Mouse (Mus musculus): ENCODE results near the gene Prcp. TPM values are rescaled to one million over a fixed set of nuclear protein-coding genes. Genes with fewer than 3 reads are reported as not detected.

Gene Prcp
- polyA plus RNA-seq, 1 experiment: 34.5 TPM

DNA sequence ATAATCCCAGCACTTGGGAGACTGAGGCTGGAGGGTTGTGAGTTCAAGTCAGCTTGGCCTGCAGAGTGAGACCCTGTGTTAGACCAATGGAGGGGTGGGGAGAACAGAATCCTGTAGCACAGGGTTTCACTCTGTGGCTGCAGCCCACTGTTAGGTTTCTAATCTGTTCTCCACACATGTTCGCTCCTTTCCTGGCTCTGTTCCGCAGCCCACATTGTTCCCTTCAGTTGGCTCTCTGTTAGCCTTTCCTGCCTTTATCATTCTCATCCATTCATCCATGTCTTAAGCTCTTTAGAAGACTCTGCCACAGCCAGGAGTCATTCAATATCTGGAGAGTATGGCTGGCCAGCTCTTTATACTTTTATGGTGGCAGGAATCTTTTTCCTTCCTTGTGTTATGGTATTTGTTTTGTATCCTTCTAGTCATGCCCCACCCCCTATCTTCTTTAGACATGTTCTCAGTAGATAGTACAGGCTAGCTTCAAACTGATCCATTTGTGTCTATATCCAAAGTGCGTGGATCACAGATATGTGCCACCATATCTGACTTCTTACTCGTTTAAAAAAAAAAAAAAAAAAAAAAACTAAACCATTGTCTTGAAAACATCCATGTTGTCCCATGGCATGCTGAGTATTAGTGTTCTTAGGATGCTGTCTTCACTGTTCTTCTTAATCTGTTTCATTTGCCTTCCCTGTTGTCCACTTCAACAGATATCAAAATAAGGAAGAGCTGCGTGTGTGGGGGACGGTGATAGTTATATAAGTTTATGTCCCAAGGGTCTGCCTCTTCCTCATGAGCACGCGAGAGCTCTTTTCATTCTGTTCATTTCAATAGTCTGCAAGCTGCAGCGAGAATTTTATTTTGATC, 9.8 kb downstream of the Prcp start:
- no peak for TF ChIP-seq GATA1 (IDR thresholded peaks at IDR 0.05; ENCODE audit: low read length)

DNA sequence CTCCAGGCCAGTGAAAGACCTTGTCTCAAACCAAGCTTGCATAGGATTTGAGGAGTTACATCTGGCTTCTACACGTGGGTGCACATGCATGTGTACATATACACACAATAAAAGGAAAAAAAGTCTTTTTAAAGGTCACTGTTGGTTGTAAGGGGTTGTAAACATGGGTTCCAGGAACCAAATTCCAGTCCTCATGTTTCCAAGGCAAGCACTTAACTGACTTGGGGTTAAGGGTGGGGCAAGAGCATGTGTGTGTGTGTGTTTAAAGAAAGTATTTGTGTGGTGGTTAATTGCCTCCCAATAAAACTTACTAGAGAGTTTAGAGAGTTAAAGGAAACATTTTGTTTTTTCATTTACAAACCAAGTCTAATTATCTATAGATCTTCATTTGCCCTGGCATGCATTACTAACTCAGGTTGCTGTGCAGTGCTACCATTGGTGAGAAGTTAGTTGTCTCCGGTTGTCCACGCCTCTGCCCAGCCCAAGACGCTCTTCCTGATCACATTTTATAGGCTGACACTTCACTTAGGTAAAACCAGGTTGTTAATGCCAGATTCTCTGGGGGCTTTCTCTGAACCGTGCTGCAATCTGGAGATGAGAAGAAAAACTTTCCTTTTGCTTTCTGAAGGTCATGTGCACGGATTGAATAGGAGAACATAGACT, 10.9 kb downstream of the Prcp start:
- TF ChIP-seq GATA1 (IDR thresholded peaks at IDR 0.05; ENCODE audit: low read length): no peak

DNA sequence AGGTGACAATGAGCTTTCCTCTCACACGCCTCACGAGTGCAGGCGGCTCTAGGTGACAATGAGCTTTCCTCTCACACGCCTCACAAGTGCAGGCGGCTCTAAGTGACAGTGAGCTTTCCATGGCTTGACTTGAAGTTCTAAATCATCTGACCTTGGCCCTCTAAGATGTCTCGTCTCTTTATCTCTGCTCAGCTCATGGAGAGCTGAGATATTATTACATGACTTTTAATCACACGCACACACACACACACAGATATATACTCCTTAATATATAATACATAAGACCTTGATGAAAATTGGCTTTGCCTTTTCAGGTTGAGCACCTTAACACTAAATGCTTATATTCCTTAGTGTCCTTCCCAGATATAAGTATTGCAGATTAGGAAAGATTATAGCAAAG, 12.5 kb downstream of the Prcp start:
- TF ChIP-seq GATA1 (IDR thresholded peaks at IDR 0.05; ENCODE audit: low read length): no peak

DNA sequence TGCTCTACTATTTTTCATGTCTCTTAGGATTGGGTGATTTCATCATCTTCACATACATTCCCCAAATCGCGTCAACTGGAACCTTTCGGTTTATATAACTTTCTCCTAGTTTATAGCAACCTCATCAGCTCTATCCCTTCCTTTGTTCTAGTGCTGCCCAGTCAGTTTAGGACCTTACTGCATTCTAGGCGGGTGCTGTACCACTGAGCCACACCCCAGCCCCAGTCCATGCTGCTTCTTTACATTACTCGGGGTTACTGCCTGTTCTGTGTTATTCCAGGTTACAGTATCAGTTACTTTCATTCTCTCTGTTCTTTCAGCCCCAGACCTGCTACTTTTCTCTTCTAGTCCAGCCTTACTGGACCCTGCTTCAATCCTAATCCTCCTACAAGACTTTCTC, 13.0 kb downstream of the Prcp start:
- no peak for TF ChIP-seq GATA1 (IDR thresholded peaks at IDR 0.05; ENCODE audit: low read length)

DNA sequence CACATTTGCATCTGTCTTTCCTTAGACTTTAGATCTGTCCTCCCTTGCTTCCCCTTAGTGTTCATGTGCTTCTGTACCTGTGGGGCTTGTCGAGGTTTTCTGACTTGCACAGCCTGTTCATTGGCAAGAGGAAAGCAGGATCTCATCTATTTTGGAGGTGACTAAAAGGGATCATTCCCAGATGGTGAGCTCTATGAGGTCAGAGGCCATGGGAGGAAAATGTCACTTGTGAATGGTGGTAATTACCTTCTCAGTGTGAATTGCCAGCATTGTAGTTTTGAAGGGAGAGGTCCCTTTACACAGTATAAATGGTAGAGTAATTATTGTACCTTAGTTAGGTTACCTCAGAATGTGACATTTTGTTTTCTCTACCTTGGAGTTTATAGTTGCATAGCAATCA, 15.9 kb downstream of the Prcp start:
- TF ChIP-seq GATA1 (IDR thresholded peaks at IDR 0.05; ENCODE audit: low read length): no peak

DNA sequence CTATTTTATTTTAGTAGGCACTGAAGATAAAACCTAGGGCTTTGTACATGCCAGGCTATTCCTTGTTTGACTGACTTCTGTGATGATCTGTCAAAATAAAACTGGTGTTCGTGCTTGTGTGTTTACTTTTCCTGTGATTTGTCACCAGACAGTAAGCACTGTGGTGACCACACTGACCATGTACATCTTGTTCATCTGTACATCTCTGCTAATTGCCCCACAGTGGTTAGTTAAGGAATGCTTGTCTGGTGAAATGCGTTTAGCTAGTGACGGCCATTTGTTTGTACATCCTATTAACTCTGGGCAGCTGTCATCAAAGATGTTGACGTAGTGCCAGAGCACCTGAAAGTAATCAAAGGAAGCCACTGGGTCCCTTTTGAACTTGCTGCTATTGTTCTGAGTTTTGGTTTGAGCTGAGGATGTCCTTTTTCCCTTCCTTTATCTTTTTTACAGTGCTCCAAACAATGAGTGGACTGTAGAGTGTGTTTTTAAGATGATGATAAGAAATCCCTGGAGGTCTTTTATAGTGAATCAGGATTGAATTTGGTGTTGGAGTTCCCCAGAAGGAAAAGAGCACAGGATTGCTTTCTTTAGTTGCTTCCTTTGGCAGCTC, 16.5 kb downstream of the Prcp start:
- TF ChIP-seq GATA1 (IDR thresholded peaks at IDR 0.05; ENCODE audit: low read length): no peak

DNA sequence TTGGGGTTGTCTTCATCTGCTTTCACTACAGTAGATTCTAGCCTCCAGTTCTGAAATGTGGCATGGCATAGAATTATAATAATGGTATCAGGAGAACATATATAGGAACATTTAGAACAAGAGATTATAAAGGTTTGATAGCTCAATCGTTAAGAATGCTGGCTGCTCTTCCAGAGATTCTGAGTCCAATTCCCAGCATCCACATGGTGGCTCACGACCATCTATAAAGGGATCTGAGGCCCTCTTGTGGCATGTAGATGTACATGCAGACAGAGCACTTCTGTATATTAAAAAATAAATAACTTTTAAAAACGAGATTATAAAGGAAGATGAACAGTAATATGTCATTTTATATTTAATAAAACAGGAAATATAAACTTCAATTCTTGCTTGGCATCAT, 19.2 kb downstream of the Prcp start:
- TF ChIP-seq GATA1 (IDR thresholded peaks at IDR 0.05; ENCODE audit: low read length): no peak

DNA sequence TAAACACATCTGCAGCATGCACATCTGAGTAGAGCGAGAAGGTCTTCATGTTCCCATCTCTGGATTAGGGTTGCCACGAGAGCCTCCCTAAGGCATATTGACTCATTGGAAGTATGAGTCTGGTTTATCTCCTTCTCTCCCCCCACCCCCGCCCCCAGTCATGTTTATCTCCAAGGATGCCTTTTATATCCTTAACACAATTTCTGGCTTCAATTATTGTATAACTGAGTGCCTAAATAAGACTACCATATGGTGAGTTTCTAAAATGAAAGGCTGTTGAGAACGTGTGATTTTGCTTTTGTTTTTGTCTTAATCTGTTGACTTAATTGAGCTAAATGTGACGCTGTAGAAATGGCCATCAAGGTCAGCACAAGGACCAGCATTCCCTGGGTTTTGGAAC, 21.8 kb downstream of the Prcp start:
- no peak for TF ChIP-seq GATA1 (IDR thresholded peaks at IDR 0.05; ENCODE audit: low read length)

DNA sequence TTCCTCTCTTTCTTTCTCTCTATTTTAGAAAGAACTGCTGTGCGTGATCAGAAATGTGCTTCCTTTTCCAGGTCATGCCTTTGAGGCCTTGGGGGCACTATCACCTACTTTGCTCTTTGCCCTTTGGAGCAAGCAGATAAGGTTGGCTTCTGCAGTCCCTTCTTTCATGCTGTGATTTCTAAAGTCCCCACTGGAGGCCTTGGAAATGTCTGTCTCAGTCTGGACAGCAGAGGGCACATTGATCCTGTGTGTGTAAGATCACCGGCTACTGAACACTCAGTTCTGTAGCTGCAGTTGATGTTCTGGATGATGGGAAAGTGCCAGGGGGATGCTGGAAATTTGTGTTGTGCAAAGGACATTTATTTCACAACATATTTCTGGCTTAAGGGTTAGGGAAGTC, 22.8 kb downstream of the Prcp start:
- no peak for TF ChIP-seq GATA1 (IDR thresholded peaks at IDR 0.05; ENCODE audit: low read length)

DNA sequence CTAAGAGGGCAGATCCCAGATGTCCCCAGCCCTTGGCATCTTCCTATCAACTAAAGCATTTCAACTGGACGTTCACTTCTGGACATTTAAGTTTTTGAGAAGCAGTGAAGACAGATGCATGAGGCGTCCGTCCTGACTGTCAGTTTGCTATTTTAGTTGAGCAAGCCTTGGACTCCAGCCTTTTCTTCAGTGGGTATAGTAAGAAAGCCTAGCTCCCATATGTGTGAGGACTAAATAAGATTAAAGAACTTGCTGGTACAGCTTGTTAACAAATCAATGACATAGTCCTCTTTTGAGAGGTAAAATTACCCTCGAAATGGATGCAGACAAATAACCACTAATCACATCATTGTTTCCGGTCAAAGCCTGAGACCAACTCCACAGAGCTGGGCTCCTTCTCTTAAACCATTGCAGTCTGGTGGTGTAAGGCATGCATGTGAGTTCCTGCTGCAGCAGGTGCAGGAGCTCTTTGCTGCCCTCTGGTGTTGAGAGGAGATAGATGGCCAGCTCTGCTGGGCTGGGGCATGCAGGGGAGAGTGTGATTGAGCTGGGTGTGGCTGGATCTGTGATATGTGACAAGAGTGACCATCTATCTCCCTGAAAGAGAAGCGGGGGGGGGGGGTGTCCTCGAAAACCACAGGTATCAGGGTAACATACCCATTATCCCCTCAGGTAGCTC, 29.2 kb downstream of the Prcp start:
- TF ChIP-seq GATA1 (IDR thresholded peaks at IDR 0.05; ENCODE audit: low read length): no peak

DNA sequence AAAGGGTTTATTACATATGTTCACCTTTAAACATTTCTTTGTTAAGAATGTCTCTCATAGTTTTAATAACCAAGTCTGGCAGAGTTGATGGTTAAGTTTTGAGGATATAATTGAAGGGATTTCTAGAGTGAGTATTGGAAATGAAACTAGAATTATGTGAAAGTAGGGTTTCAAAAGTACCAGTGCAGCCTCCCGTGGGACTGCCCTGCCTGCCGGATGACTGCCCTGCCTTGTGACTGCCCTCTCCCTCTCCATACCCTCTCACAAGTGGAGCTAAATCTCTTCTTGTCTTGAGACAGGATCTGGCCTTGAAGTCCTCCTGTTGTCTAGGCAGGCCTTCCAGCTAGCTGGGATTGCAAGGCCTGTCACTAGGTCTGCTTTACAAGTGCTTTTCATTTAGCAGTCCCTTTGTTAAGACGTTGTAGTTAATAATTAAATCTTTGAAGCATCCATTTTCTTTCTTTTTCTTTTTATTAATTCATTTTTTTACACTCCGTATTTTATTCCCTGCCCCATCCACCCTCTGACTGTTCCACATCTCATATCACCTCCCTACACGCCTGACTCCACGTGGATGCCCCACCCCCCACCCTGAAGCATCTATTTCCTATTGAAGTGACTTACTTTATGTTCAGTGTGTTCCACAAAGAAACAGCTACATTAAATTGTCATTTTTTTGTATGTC, 46.0 kb downstream of the Prcp start:
- no peak for TF ChIP-seq GATA1 (IDR thresholded peaks at IDR 0.05; ENCODE audit: low read length)

DNA sequence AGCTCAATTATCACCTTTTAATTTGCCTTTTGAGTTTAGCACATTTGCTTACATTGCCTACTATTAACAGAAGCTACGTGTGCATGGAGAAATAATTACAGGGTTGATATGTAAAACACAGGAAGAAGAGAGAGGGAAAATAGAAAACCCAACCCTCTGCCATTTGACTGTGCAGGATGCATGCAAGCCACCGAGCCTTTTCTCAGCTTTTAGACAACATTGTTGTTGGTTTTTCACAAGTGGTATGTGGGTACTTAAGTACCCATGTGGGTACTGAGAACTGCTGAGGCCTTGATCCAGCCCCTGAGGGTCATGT, 46.5 kb downstream of the Prcp start:
- no peak for TF ChIP-seq GATA1 (IDR thresholded peaks at IDR 0.05; ENCODE audit: low read length)

DNA sequence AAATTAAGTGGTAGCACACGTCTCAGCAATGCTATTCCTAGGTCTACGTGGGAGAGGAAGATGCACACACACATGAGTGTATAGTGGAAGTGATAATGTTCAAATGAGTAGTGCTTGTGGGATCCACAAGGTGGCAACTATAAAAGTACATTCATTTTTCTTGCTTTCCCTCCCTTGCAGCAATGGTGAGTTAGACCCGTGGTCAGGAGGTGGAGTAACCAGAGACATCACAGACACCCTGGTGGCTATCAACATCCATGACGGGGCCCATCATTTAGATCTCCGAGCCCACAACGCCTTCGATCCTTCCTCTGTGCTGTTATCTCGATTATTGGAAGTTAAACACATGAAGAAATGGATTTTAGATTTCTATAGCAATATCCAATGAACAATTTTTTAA, 58.5 kb downstream of the Prcp start:
- TF ChIP-seq GATA1 (IDR thresholded peaks at IDR 0.05; ENCODE audit: low read length): no peak

DNA sequence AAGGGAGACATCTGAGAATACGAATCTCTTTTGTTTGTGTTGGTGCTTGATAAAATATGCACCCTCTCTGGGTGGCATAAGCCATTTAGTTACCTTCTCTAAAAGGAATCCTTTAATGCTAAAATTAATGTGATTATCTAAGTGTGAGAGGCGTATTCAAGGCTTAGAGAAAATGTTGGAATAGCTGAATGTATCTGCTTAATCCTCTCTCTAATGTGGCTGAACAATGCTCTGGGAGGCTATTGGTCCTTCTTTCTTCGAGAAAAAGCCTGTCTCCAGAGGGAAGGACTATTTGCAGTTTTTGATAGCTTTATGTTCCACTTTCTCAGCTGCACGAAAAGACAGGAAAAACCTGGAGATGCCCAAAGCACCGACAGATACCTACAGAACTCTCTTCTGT, 62.5 kb downstream of the Prcp start:
- TF ChIP-seq GATA1 (IDR thresholded peaks at IDR 0.05; ENCODE audit: low read length): no peak

DNA sequence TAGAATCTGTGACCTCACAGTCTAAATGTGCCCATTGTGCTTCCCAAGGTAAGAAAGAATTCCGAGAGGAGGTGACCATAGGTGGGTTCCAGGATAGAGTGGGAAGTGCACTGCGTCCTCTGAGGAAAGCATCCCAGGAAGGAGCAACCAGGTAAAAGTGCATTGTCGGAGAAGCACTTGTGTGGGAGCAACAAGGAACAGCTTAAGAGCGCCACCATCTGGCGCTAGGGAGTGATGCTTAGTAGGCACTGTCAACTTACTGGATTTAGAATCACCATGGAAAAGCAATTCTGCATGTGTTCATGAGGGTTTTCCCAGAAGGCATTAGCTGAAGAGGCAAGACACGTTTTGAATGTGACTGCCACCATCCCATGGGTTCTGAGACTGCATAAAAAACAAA, 63.7 kb downstream of the Prcp start:
- TF ChIP-seq GATA1 (IDR thresholded peaks at IDR 0.05; ENCODE audit: low read length): no peak

DNA sequence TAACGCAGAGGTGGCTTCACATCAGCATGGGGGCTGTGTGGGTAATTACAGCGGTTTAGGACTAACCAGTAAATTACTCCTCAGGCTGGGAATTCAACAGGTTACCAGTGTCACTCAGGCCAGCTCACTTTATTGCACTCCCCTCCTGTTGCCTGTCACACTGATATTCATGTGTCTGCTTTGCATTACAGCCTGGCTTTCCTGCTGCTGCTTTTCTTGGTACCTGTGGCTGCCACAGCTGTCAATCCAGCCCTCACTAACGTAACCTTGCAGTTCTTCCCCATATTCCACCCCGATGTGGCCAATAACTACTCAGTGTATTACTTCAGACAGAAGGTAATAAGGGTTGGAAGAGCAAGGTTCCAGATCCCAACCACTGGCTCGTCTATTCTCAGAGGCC, 65.5 kb downstream of the Prcp start:
- no peak for TF ChIP-seq GATA1 (IDR thresholded peaks at IDR 0.05; ENCODE audit: low read length)
